Mouse (Mus musculus) naive thymus-derived CD4-positive, alpha-beta T cell, adult 2 months (primary cell): Measurements from ENCODE around the gene Cnpy1.

Experiments
- DNase-seq: peaks from one replicate; pipeline ENCODE4 v3.0.0-alpha.2; 2011; ENCODE audit warnings: low read depth

The Cnpy1 gene

DNA sequence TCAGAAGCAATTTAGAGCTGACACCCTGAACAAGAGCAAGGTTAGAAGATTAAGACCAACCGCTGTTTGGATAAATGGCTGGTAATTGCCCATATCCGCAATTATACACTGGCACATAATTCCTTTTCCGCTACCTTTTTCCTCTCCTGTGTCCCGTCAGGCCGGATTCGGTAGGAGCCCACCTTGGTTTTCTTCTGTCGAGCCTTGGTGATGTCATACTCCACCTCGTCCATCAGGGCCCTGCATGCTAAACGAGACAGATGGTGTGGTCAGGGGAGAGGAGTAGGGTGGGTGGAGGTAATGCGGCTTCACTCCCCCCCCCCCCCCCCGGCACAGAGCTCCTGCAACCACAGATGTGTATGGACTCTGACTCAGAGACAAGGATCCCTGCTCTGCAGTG lies at the start of gene Cnpy1:
Cnpy1 (minus strand) TSS at position 233 of the 400 bp plus-strand sequence.
- no peak for DNase-seq

DNA sequence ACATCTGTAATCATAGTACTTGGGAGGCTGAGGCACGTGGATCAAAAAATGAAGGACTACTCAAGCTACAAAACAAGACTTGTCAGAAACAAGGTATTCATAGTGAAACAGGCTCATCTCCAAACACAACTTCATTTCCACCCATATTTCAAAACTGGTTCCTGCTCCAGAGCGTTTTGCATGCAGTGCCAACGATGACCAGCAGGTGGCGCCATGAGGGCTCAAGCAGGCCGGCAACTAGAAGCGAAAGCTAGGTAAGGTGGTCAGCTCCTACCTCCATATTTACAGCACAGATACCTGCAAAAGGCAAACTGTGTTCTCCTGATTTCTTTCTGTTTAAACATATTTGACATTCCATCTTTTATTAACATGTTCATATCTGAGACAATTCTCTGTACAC lies 48.4 kb upstream of the Cnpy1 start:
- peak; percentile 91 for DNase-seq

DNA sequence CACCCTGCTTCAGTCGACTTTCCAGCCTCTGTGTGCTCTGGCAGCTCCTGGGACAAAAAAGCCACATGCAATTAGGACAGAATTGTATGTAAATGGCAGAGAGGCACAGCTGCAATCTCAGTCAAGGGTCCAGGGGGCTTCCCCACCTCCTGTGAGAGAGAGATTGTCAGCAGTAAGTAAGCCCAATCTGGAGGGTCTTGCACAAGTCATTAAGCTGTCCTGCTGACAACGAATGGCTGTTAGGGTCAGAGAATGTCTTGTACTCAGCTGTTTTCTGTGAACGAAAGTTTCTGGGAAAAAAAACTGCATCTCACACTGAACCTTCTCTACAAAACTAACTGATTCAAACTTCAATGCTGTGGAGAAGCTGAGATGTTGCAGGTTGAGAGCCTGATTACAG lies 46.7 kb upstream of the Cnpy1 start:
- no peak for DNase-seq

DNA sequence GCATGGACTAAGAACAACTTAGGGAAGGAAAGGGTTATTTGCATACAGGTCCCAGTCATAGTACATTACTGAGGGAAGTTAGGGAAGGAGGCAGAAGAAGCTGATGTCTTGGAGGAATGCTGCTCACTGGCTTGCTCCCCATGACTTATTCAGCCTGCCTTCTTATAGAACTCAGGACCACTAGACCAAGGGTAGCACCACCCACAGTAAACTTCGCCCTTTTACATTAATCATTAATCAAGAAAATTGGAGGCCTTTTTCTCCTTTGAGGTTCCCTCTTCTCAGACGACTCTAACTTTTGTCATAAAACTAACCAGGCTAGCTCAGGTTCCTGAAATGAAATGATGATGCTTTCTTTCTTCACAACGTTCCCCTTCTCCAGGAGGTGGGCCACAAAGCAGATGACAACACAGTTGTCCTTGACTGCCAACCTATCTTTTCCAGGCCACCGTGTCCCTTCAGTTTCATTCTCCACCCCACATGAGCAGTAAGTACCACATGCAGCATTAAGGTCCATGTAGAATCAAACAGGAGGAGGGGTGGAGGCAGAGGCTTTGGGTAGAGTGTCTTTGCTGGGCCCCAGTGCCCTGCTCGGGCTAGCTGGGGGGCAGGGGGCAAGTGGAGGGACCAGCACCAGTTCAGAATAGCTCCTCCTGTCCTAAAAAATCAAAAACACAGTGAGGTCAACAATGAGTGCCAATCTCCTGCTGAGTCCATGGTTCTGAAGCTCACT lies 45.7 kb upstream of the Cnpy1 start:
- DNase-seq: no peak

DNA sequence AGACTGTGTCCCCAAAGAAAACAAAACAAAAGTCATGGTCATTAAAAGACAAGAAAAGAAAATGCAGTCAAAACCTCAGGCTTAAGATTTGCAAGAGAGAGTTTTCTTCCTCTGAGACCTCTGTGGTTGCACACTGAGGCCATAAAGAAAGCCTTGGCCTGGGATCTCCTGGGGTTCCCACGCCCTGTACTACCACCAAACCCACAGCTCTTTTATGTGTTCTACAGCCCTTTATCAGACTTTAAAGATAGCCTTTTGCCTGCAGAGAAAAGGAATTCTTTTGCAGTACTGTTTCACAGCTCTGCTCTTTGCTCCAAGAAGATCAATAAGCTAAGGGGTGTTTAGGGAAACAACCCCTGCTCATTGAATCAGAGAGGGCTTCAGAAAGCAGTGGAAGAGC lies 45.0 kb upstream of the Cnpy1 start:
- DNase-seq: no peak

DNA sequence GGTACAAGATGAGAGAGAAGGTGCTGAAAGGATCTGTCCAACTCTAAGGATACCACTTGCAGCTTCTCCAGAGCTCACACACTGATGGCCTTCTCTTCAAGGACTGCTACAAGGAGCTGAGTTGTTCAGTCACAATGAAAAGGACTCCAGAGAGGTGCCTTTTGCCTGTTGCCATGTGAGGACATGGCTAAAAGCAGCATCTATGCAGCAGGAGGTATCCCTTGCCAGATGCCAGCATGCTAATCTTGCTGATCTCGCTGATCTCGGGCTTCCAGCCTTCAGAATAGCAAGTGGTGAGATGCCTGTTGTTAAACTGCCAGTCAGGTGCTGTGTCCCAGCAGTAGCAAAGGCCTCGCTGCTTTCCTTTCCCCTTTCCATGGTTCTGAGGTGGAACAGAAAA lies 43.5 kb upstream of the Cnpy1 start:
- DNase-seq: no peak

DNA sequence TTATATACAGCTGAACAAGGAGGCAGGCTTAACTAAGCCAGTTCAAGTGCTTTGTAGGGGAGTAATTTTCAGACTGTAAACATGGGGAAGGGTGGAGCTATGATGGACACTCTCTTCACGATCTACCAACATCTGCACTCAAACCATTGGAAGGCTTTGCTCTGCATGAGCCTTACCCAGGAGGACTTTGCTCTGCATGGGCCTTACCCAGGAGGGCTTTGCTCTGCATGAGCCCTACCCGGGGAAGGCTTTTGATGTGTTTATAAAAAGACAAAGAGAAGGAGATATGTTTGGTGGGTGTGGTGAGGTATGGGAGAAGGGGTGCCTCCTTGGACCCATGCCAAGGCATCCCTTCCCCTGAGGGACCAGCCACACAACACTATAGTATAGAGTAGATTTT lies 31.7 kb upstream of the Cnpy1 start:
- no peak for DNase-seq

DNA sequence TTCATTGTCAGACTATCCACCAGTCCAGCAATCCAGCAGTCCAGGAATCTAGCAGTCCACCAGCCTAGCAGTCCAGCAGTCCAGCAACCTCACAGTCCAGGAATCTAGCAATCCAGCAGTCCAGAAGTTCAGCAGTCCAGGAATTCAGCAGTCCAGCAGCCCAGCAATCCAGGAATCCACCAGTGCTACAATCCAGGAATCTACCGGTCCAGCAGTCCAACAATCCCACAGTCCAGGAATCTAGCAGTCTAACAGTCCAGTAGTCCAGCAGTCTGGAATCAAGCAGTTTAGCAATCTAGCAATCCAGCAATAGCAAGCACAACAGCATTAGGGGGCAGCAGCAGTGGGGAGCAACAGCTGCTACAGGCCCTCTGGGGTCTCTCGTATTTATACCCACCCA lies 27.2 kb upstream of the Cnpy1 start:
- no peak for DNase-seq

DNA sequence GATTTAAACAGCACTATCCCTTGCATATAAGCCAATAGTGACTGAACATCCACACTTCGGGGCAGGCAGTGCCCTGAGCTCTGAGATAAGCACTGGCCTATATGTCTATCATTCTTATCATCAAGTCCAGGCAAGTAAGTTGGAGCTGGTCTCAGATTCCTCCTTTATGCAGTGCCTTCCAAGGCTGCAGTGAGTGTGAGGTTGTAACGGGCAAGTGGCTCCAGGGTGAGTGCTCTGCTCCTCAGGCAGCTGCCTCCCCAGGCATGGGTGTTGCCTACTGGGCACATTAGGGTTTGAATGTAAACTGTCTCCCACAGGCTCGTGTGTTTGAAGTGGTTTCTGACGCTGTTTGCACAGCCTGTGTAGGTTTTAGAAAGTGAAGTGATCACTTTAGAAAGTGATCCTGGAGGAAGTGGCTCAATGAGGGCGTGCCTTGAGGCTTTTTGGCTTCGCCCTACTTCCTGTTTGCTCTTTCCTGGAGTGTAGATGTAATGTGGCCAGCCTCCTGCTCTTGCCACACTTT lies 23.9 kb upstream of the Cnpy1 start:
- peak; percentile 85 for DNase-seq

DNA sequence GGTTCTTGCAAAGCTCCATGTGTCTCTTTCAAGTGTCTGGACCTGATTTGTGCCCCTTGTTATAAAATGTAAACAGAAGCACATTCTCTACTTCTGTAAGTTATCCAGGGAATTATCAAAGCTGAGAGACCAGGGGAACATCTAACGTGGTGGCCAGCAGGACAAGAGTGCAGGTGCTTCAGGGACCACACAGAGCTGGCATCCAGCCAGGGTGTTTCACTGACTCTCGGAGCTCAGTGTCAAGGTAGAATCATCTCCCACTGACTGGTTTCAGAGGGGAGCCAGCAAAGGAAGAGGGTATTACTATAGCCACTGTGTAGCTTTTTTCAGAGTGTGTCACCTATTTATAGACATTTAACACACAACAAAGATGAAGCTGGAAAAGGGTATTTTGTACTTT lies 22.0 kb upstream of the Cnpy1 start:
- DNase-seq: peak; percentile 35

DNA sequence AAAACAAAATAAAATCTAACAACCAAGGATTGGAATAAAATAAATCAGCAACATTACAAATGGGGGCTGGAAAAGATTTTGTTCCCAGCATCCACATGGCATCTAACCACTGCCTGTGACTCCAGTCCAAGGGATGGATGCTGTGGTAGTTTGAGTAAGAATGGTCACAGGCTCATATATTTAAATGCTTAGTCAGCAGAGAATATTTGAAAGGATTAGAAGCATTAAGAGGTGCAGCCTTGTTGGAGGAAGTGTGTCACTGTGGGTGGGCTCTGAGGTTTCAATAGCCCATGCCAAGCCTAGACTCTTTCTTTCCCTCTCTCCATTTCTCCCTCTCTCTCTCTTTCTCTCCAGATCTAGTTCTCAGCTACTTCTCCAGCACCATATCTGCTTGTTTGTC lies 20.0 kb upstream of the Cnpy1 start:
- no peak for DNase-seq

DNA sequence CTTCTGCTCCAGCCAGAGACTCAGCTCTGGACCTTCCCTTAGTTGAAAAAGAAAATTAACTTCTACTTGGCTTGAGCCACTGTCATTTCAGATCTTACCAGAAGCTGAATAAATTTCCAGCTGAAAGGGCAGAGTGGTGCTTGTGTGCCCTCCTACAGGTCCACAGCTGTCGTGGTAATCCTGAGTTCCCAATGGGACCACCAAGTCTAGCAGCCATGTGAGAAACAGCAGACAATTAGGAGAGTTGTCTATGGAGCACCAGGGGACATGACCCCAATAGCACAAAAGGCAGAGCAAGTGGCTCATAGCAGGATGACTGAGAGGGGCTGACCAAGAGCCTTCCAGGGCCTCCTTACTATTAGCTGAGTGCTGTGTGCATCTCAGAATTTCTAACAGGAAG lies 18.2 kb upstream of the Cnpy1 start:
- DNase-seq: no peak

DNA sequence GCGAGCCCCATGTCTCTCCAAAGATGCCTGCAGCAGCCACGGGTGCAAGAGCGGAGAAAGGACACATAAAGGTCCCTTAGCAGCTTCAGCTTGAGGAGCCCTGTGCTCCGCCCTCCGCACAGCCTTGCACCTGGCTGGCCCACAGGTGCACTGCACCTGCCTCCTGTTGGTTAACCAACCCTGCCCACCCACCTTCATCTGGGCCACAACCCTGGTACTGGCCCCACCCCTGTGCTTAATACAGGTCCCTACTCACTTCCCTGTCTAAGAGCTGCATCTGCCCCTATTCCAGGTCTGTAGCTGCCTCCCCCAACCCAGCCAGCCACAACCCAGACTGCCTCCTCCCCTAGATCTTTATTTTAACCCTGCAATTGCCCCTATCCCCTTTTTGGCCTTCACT lies 16.5 kb upstream of the Cnpy1 start:
- no peak for DNase-seq

DNA sequence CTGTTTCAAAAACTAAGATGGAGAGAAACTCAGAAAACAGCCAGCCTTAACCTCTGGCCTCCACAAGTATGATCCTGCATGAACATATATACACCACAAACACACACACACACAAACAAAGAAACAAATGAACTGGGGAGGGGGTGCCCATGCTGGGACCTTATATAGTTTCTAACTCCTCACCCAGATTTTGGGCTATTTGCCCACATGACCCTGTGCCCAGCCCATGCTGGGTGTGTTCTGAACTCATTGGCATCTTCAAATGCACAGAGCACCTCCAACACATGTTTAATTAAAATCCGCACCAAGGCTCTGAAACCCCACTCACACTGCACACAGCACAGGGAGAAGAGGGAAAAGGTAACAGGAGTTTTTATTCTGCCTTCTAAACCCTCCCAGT lies 14.3 kb upstream of the Cnpy1 start:
- DNase-seq: no peak

DNA sequence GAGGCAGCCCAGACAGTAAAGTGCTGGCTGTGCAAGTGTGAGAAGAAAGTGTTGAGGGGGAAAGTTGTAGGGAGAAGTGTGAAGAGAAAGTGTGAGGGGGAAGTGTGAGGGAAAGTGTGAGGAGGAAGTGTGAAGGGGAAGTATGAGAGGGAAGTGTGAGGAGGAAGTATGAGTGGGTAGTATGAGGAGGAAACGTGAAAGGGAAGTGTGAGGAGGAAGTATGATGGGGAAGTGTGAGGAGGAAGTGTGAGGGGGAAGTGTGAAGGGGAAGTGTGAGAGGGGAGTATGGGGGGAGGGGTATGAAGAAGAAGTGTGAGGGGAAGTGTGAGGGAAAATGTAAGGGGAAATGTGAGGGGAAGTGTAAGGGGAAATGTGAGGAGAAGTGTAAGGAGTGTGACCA lies 13.8 kb upstream of the Cnpy1 start:
- DNase-seq: no peak

DNA sequence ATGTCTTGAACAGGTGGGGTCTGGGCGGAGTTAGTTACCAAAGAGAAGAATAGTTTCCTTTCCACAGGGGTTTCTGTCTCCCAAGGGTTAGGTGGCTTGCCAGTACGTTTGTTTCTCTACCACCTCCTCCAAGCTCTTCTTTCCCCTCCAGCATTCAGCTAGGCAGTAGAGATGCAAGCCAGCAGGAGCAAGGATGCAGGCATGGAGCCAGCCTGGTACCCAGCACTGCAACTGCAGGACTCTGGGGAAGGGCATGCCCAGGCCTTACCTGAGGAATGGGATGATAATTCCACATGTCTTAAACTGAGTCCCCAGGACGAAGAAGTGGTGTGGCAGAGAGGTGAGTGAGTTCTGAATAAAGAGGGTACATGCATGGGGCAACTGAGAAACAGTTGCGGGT lies 12.2 kb upstream of the Cnpy1 start:
- DNase-seq: no peak

DNA sequence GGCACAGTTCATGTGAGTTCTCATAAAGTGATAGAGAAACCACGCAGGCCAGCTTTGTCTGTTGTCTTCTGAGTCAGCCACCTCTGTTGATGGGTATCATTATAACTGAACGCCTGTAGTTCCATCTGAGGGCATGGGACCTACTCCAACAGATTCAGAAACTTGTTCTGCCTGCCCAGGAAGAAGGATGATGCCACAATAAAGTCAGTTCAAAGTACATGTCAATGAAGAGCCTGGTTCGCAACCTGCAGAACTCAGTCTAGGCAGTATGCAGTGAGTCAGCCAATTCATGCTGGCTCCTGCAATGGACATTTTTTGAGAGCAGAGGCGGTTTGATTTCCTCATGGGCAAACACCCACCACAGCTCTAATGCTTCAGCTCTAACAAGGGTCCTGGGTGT lies 7.4 kb upstream of the Cnpy1 start:
- no peak for DNase-seq

DNA sequence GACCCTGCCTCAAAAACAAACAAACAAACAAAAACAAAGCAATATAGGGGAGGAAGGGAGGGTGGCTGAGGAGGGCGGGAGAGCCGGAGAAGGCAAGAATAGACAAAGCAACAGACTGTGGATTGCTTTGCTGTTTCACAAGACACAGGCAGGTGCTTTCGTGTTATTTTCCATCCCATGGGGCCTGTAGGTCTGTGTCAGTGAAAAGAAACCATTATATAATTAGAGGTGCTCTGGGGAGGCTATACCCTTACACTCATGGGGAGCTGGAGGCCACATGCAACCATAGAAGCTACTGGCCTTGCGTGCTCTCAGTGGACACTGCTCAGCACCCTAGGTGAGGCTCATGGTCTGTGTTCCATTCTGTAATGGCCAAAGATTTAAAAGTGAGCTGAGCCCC lies 6.7 kb upstream of the Cnpy1 start:
- no peak for DNase-seq

DNA sequence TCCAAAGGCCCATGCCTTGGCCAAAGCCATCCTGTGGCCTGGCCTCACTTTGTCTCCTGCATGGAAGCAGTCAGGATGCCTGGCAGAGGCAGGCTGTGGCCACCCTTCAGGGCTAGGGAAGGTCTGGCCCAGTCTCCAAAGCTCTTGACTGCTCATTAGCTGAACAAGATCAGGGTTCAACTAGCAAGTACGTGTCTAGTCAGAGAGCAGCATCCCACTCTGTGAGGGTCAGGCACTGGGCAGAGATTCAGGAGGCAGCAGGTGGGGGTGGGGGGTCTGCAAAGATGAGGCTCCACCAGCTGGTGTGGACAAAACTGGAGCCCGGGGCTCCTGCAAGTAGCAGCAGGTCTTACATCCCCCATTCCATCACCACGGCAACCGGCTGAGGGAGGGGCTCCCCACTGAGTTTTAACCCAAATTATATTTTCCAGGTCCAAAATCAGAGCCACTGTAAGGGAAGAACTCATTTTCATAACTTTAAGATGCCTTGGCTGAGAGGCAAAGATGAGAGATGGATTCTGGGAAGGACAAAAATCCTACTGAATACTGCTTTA lies 5.7 kb upstream of the Cnpy1 start:
- DNase-seq: no peak

DNA sequence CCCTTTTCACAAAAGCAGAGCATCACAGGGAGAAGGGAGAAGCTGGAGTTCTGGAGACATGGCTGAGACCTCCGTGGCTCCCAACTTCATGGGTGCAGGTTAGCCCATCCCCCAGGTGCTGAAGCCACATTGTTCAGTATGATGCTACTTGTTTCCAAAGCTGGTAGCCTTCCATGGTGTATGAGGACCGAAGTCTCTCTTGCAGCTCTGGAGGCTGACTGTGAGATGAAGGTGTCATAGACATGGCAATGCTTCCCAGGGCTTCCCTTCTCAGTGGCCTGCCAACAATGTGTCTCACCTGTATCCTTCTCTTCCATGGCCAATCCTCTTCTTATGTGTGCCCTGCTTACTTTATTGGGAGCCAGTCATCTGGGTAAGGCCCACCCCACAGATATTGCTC lies 4.9 kb upstream of the Cnpy1 start:
- no peak for DNase-seq

DNA sequence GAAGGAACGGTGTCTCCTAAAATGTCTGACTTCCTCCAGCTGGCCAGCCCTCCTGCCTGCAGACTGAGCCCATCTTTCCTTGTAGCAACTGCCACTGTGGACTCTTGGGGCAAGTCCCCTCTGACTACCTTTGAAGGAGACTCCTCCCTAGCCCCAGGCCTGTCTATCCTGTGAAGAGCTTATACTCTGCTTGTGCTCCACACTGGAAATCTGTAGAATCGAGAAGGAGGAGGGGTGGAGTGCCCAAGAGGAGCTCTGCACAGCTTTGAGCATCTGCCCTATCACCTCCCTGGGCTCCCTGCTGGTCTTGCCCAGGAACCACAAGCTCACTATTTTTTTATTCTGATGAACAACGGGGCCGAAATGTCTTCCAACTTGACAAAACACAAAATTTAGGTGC lies 485 bp downstream of the Cnpy1 start:
- DNase-seq: no peak

DNA sequence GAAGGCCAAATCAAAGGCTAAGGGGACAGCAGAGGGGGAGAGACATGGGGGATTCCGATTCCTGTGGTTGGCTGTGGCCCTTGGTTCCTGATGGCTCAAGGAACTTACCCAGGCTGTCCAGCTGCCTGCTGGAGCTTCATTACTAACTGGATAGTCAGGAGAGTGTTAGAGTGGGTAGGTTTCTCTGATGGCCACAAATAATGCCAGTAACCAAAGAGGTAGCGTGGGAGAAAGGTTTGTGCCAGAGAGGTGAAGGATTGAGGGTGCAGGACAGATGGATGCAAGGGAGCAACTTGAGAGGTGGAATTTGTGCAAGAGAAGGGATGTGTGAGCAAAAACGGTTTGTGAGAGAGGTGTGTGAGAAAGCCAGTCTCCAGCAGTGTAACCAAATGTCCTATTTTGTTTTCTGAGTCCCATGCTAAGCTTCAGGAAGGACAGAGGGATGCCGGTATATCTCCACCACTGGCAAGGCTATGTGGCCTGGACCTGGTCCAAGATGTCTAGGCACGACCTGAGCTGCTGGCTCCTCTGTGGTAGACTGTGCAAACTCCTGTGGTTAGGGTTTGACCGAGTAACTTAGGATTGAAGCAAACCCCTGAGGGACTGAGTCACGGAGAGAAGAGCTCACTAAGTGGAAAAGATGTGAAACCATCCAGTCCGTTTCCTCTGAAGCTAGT lies 2.0 kb downstream of the Cnpy1 start:
- no peak for DNase-seq

DNA sequence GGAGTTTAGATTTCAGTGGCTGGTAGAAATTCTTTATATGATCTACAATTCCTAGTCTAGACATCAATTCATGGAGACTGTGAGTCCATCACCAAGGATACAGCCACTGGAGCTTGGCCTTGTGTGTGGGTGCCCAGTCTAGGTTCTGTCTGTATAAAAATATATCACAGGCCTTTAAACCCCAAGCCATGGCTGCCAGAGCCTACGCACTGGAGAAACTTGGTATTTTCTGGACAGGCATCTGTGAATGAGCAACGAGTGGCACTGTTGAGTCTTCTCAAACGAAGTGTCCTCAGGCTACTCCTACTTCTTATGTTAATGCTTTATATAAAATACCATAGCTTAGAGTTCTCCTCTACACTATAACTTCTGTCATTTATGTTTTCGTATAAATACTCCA lies 4.2 kb downstream of the Cnpy1 start:
- DNase-seq: no peak

DNA sequence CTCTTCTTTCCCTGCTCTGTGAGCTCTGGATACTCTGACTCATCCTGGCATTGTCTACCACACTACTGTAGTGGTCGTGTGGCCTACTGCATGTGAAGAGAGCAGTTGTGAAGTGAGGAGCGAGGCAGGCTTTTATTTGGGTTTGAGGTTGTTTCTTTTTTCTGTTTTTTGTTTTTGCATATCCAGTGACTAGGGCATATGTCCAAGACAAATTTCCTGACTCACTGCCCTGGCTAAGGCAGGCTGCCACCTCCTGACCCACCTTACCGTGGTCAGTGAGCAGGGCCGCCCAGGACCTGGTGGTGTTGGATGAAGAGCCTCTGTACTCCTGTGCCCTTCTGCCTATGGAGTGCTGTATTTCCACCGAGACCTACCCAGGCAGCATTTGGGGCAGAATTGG lies 5.8 kb downstream of the Cnpy1 start:
- no peak for DNase-seq
